Comparison of ENCODE assay signal across 18 mouse cellular contexts in the genomic region with DNA sequence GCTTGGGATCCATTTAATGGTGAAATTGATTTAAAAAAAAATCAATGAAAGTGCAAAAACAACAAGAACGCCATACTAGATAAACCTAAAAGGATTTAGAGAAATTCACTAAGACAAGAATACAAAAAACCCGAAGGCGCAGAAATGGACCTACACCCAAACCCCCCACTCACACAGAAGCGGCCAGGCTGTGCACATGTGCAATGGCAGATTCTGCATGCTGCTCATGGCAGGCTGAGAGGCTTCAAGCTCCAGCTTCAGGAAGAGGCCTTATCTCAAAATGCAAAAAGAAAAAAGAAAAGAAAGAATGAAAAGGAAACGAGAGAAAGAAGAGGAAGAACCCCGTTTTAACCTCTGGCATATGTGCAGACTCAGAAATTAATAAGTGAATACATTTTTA. TPM values are rescaled to one million over a fixed set of nuclear protein-coding genes. Genes with fewer than 3 reads are reported as not detected.
"Had no signal": no experiment of that assay in that cellular context is flagged by ENCODE, and none has a peak within 500 bp of the region (broad histone marks: within the 10 kb centered on the region; RNA-seq: fewer than 3 reads in every experiment).

No protein-coding gene starts in this region.

- H3K9ac ChIP-seq: kidney, embryonic 15.5 days; limb, embryonic 13.5 days; liver, embryonic 12.5 days; liver, embryonic 15.5 days had no signal

- H3K9me3 ChIP-seq: kidney, embryonic 15.5 days; limb, embryonic 10.5 days; limb, embryonic 13.5 days; liver, embryonic 12.5 days; liver, embryonic 15.5 days had no signal

- H3K27ac ChIP-seq: kidney, embryonic 15.5 days; limb, embryonic 10.5 days; limb, embryonic 13.5 days; liver, embryonic 15.5 days had no signal

- H3K4me3 ChIP-seq: kidney, embryonic 15.5 days; limb, embryonic 10.5 days; limb, embryonic 13.5 days; liver, embryonic 12.5 days; liver, embryonic 15.5 days had no signal

- H3K27me3 ChIP-seq: kidney, embryonic 15.5 days; limb, embryonic 13.5 days; liver, embryonic 12.5 days; liver, embryonic 15.5 days had no signal

- H3K36me3 ChIP-seq: kidney, embryonic 15.5 days had no signal

- DNase-seq: kidney, adult 11 months; kidney, adult 8-10 months; kidney, postnatal 10 days; kidney, postnatal 4 days; layer of hippocampus, adult 9-11 months; liver; lung, adult 2 months; lung, postnatal 14 days; lung, postnatal 4 days; midbrain, embryonic 14.5 days had no signal

- H3K4me2 ChIP-seq: kidney, embryonic 15.5 days; limb, embryonic 13.5 days; liver, embryonic 12.5 days; liver, embryonic 15.5 days; midbrain, embryonic 11.5 days had no signal

RNA-seq across cellular contexts. Expression of a gene that starts 37.4 kb away (rescaled TPM):
- total RNA-seq: megakaryocyte progenitor cell, adult 5-6 weeks; megakaryocyte-erythroid progenitor cell, adult 5-6 weeks had no signal
